Mouse (Mus musculus) cerebellum, adult 2 months (tissue): ENCODE measurements at regions not wholly inside any gene's neighbourhood (a gene's known extent, or its start where the extent isn't known, plus 50 kb on each side); places are given as distances from the start of the nearest gene placed in this dataset.

Source experiments
- CTCF ChIP-seq: fragments of 200-500 bp; IDR thresholded peaks from 2 replicates; pipeline ENCODE4 v1.5.1; 2011; ENCODE audit warnings: low read depth, mild to moderate bottlenecking, control low read depth, low read length, moderate library complexity, borderline replicate concordance; ENCODE audit not compliant: insufficient read depth
- POLR2A ChIP-seq: fragments of 200-500 bp; IDR thresholded peaks from 2 replicates; pipeline ENCODE4 v1.6.1; 2011; ENCODE audit warnings: low read length, control low read depth, borderline replicate concordance; ENCODE audit not compliant: insufficient read depth

- TF ChIP-seq POLR2A (no peak), CTCF (no peak)
Observed at GRCm38 (mm10) chr17:75779770-75780169, 228.0 kb upstream of the Fam98a start.
